Mouse (Mus musculus) kidney, adult 11 months (tissue): ENCODE data around the gene Atp6ap2.
"Not testable (repeated sequence)": the region's sequence is repeated elsewhere in the genome, so short reads cannot be mapped to it uniquely, and the experiment has no call there.

Experiments used
- DNase-seq: peaks from one replicate; pipeline ENCODE4 v3.0.0; 2022

Gene Atp6ap2

GRCm38 (mm10) chrX:12587192-12587957, at the start of gene Atp6ap2:
Atp6ap2 (plus strand) TSS chrX:12587801.
- peak; percentile 95 for DNase-seq

- DNase-seq = no peak
Measured at GRCm38 (mm10) chrX:12544417-12544816, 43.2 kb upstream of the Atp6ap2 start.

DNA sequence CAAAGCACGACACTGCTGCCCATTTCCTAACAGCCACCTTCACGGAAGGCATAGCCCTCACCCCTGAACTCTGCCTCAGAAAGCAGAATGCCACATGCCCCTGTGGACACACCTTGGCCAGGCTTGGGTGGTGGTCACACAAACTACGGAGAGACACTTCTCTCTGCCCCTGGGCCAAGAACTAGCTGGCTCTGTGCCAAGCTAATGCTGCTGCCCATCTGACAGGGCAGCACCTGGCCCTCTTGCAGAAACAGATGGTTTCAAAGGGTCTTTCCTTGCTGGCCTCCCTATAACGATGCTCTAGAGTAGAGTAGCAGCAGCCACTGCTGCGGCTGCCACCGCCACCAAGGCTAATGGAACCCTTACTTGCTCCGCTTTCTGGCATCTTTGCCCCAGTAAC, 30.5 kb upstream of the Atp6ap2 start:
- DNase-seq = no peak

GRCm38 (mm10) chrX:12571407-12571806, 16.2 kb upstream of the Atp6ap2 start:
- no peak for DNase-seq

GRCm38 (mm10) chrX:12577936-12578335, 9.7 kb upstream of the Atp6ap2 start:
- no peak for DNase-seq

DNA sequence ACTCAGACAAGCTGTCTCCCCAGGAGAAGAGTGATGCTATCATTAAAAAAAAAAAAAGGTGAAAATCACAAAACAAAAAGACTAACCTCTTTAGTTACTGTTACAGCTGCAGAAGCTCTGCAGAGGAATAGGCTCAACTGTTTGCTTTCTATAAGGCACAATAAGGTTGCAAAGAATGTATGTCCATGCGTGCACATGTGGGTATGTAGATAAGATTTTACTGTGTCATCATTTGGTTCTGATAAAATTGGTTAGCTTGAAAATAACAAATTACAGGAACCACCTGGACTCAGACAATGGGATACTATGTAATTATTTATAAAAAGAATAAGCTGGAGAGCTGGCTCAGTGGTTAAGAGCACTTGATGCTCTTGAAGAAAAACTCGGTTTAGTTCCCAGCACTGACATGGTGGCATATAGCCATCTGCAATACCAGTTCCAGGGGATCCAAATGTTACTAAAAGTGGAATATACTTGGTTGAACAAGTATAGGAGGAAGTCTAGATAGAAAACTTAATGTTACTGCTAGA, 9.2 kb upstream of the Atp6ap2 start:
- DNase-seq = no peak

- no peak for DNase-seq
Measured at GRCm38 (mm10) chrX:12583261-12583660, 4.3 kb upstream of the Atp6ap2 start.

- DNase-seq = no peak
Measured at GRCm38 (mm10) chrX:12587958-12588355, 356 bp downstream of the Atp6ap2 start.

DNA sequence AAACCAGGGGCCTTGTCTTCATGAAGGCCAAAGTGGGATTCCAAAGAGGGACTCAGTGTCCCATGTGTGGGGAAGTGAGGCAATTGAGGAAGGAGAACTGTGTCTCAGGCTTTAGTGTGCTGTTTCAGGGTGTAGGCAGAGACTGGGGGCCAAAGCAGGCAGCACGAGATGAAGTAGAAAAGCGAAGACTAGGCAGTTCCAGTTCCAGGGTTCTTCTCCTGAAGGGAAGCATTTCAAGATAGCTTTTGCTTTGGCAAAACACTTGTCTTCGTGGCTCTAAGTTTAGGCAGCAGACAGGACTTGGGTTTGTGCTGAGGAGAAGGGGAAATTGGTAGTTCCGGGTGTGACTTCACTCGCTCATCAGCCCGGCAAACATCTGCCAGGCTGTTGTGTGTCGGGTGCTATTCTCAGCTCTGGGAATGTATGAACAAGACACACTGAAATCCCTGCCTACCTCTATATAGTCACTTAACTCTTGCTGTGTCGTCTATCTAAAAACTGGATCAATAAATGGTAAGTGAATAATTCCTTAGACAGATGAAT, 3.9 kb downstream of the Atp6ap2 start:
- no peak for DNase-seq

- peak; percentile 23 for DNase-seq
Measured at GRCm38 (mm10) chrX:12592011-12592410, 4.4 kb downstream of the Atp6ap2 start.

GRCm38 (mm10) chrX:12593824-12594223, 6.2 kb downstream of the Atp6ap2 start:
- DNase-seq = no peak

GRCm38 (mm10) chrX:12610541-12610940, 22.9 kb downstream of the Atp6ap2 start:
- not testable (repeated sequence) for DNase-seq

- DNase-seq = no peak
Measured at GRCm38 (mm10) chrX:12611211-12611610, 23.6 kb downstream of the Atp6ap2 start.

DNA sequence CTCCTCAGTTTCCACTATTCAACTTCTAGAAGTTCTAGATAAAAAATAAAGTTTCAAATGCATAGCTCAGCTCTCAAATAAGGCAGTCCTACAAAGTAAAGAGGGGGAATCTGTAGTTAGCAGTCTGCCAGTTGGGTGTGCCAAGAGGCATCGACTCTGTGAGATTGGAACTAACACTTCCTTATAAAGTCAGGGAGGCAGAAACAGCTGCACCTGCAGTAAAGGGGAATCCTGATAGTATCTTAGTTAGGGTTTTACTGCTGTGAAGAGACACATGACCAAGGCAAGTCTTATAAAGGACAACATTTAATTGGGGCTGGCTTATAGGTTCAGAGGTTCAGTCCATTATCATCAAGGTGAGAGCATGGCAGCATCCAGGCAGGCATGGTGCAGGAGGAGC, 24.8 kb downstream of the Atp6ap2 start:
- not testable (repeated sequence) for DNase-seq

DNA sequence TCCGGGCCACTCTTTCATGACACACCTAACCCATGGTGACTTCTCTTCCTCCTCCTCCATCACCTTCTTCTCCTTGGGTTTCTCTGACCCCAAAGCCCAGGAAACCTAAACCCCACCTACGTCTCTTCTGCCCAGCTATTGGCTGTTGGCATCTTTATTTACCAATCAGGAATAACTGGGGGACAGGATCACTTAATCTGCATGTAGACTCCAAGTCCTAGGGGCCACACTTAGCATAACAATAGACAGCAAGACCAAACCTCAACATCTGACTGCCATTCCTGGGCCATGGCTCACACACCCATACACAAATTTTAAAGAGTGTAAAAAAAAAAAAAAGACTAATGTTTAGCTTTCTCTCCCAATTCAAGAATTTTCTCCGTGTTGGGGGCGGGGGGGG, 37.5 kb downstream of the Atp6ap2 start:
- no peak for DNase-seq

DNA sequence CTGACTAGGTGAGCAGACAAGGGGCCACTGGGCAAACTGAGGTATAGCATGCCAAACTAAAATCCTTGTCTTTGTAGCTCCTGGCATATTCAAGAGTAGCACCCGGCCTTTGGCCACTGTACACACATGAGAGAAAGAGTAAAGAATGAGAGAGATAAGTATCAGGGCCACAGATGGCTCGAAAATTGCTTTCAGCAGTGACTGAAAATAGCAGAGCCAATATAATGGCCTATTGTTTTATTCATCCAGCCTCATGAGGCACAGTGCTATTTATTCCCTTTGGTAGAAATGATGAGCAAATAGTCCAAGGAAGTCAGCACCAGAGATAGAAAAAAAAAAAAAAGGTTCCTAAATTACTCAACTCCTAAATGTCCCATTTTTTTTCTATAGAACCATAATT, 57.4 kb downstream of the Atp6ap2 start:
- no peak for DNase-seq

DNA sequence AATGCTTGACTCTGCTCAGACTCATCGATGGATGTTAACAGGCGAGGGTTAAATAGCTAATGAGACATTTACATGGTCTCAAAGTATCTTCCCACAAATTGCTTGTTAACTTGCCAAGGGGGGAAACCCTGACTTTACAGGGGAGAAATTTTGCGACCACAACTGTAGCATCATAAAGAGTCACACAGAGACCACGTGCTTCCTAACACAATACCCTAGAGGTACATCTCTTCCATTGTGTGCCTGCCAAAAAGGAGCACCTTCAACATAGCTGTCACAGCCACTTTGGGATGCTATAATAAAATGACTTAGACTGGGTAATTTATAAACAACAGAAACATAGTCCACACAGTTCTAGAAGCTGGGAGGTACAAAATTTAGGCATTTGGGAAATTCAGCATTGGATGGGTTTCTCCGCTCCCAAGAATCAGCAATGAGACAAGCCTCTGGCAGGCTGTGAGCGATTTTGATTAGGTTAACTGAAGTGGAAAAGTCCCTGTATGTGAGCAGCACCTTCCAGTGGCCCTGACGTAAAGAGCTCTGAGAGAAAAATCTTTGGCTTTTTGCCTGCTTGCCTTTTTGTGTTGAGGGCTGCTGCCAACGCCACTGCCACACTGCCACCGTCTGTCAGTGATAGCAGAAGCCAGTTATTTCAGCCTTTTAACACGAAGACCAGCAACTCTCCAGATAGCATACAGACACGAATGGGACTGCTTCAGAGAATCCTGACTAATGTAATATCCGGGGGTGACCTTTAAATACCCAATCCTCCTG, 58.1 kb downstream of the Atp6ap2 start:
- no peak for DNase-seq

DNA sequence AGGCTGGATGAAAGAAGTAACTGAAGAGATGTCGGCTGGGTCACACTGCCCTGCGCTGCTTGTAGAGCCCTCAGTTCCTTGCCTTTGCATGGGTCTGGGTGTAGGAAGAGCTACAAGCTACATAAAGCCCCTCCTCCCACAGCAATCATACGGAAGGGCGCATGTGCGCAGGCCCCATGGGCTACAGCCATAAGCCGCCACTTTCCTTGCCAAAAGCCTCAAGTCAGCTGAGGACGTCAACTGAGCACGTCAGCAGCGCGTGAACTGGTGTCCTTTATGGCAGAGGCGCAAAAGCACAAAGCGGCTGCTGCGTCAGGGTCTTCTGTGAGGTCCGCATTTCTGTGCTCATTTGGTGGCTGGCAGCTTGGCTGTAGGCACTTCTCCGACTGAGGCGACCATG, 64.3 kb downstream of the Atp6ap2 start:
- no peak for DNase-seq

DNA sequence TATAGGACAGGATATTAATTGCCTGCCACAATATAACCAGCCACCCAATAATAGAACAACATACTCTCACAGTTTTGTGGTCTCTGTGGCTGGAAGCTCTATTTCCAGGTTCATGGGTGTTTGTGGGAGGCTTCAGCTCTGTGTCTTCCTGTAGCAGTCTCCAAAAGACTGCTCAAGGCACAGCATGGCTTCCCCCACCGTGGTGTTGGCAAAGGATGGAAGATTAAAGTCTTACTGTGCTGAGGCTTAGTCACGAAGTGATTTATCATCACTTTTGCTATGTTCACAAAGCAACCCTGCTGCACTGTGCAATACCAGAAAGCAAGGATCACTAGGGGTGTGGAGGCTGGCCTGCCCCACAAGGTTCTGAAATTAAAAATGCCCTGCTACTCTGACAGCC, 66.3 kb downstream of the Atp6ap2 start:
- no peak for DNase-seq
